Mouse (Mus musculus) bone marrow, adult 2 months (tissue): Measurements from ENCODE around the gene Gsg1. TPM values are rescaled to one million over a fixed set of nuclear protein-coding genes. Genes with fewer than 3 reads are reported as not detected.
A peak's percentile ranks its signal among the peaks of the same experiment; 100 is the strongest.

Experiments
- H3K27ac ChIP-seq: fragments of 200-500 bp; 2 replicates; pipeline ENCODE4 v1.5.1; 2012; ENCODE audit warnings: low read depth, mild to moderate bottlenecking, control low read depth, inconsistent platforms, low read length; ENCODE audit not compliant: control insufficient read depth, poor library complexity, insufficient read depth
- H3K4me1 ChIP-seq: fragments of 200-500 bp; 2 replicates; pipeline ENCODE4 v1.6.1; 2011; ENCODE audit warnings: low read length; ENCODE audit not compliant: control insufficient read depth, insufficient read depth
- H3K4me3 ChIP-seq: fragments of 200-500 bp; replicated peaks from 2 replicates; pipeline ENCODE3; 2011; ENCODE audit warnings: mild to moderate bottlenecking, low read depth, low read length, control low read depth; ENCODE audit not compliant: control insufficient read depth
- CTCF ChIP-seq: fragments of 200-500 bp; IDR thresholded peaks from 2 replicates; pipeline ENCODE4 v1.5.1; 2011; ENCODE audit warnings: low read length, control low read depth; ENCODE audit not compliant: control insufficient read depth, insufficient read depth
- POLR2A ChIP-seq: fragments of 200-500 bp; IDR thresholded peaks from 2 replicates; pipeline ENCODE4 v1.6.1; 2011; ENCODE audit warnings: low read depth, mild to moderate bottlenecking, control low read depth, low read length, borderline replicate concordance; ENCODE audit not compliant: control insufficient read depth
- WGBS: fragments of 180-500 bp; shearing (Covaris S2); methylation state at CpG from one replicate; pipeline ENCODE4 v1.1.7; 2018; 5-methylcytosine and 5-hydroxymethylcytosine counted together
- polyA plus RNA-seq: library from polyadenylated mRNA; stranded (reverse); fragments of >200 nt; gene quantifications from 2 replicates; pipeline ENCODE4 v1.2.4, GENCODE M21; 2011; ENCODE audit warnings: low replicate concordance; ENCODE audit not compliant: missing spikeins, insufficient read depth, insufficient read length

The Gsg1 gene
- polyA plus RNA-seq, 1 experiment: not detected

DNA sequence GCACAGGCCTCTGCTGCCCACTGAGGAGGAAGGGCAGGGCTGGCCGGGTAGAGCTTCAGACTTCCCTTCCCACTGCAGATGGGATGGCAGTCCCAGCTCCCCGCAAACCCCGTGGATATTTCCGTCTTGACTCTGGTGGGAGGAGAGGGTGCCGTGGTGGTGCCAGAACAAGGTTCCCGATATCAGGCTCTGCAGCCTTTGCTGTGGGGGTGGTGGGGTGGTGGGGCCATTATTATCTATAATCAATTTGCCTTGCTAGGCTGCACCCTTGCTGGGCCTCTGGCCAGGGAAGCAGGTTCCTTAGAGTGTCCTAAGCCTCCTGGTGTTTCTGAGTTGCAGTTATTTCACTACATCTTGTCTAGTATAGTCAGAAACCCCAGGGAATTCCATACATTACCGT lies 43.0 kb downstream of the Gsg1 start:
- Histone ChIP-seq H3K4me1 (no peaks in the 10 kb centered on the region), H3K27ac (no peak overlapping the region), H3K4me3 (no peak overlapping the region)
- 83% methylated on average over 7 of the region's 7 CpGs for WGBS
- TF ChIP-seq CTCF (no peak), POLR2A (no peak)

DNA sequence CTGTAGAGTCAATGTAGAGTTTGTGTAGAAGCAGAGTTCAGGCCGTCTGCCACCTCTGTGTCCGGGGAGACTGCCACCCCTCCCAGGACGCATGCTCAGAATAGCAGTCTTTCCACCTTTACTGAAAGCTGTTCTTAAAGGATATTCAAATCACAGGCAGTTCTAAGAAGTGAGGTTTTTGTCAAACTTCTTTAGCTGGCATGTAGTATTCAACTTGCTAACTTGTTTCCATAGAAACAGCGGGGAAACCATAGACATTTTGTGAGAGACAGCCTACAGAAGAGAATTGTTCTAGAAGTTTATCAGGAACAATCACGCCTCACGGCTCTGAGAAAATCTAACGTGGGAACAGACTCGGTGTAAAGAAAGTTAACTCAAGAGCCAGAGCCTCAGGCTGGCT lies 47.2 kb downstream of the Gsg1 start:
- WGBS: 84% methylated on average over 8 of the region's 8 CpGs
- no peak overlapping the region for H3K4me3 ChIP-seq
- H3K4me1 ChIP-seq: no peaks in the 10 kb centered on the region; the same call in 1 of the 2 replicates
- no peak for TF ChIP-seq POLR2A
- no peak overlapping the region for H3K27ac ChIP-seq

DNA sequence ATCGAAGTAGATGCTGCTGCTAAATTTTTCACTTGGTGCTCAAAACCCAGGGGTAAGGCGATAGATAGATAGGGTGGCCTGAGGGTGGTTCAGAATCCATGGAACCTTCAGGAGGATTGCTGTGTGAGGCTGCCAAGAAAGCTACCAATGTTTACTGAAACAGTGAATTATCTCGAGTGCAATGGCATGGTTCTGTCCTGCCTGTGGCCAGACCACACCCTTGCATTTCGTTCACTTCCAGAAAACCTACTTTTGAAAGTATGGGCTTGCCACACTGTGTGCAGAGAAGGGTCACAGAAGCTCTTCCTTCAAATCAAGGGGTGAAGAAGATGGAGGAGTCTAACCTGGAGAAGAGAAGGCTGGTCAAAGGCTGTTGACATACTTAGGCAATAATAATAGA lies 48.3 kb downstream of the Gsg1 start:
- Histone ChIP-seq H3K27ac (peak overlapping the region; percentile 30; the same call in 1 of the 2 replicates), H3K4me3 (no peak overlapping the region), H3K4me1 (no peaks in the 10 kb centered on the region; the same call in 1 of the 2 replicates)
- 57% methylated on average over 4 of the region's 4 CpGs for WGBS
- TF ChIP-seq POLR2A (no peak), CTCF (no peak)

DNA sequence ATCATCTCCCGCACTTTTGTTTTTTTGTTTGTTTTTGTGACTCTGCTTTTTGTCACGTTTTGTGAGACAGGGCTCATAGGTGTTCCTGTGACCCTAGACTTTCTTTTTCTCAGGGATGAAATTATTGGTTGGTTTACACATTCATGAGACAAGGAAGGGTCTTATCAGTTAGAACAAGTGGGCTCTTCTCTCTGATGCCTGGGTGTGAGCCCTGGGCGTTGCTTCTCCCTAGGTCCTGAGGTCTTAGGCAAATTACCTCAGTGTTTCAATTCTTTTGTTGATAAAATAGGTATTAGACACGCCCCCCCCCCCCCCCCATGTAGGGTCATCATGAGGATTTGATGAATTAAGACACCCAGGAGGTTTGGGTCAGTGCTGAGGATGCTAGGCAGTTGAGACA lies 49.3 kb downstream of the Gsg1 start:
- WGBS: 68% methylated on average over 4 of the region's 4 CpGs
- H3K4me1 ChIP-seq: no peaks in the 10 kb centered on the region; the same call in 1 of the 2 replicates
- H3K4me3 ChIP-seq: no peak overlapping the region
- H3K27ac ChIP-seq: no peak overlapping the region; the same call in 1 of the 2 replicates
- TF ChIP-seq POLR2A (no peak), CTCF (no peak)

DNA sequence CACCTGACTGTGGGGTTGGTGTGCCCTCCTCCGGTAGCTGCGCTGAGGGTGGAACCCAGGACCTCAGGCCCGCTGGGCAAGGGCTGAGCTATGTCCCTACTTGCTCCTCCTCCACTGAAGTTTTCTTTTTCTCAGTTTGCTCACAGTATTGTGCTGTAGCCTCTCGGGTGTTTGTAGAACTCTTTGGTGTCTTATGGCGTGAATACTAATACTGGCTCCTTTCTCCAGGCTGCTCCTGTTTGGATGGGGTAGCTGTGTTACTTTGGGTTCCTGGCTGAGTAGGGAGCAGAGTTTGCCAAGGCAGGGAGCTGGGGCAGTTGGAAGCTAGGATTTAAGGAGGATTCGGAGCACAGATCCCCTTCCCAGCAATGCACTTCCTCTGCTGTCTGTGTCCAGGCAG lies 50.4 kb downstream of the Gsg1 start:
- H3K4me1 ChIP-seq: no peaks in the 10 kb centered on the region; the same call in 1 of the 2 replicates
- TF ChIP-seq POLR2A: no peak
- TF ChIP-seq CTCF: no peak
- 85% methylated on average over 6 of the region's 6 CpGs for WGBS
- no peak overlapping the region for H3K27ac ChIP-seq
- H3K4me3 ChIP-seq: no peak overlapping the region

DNA sequence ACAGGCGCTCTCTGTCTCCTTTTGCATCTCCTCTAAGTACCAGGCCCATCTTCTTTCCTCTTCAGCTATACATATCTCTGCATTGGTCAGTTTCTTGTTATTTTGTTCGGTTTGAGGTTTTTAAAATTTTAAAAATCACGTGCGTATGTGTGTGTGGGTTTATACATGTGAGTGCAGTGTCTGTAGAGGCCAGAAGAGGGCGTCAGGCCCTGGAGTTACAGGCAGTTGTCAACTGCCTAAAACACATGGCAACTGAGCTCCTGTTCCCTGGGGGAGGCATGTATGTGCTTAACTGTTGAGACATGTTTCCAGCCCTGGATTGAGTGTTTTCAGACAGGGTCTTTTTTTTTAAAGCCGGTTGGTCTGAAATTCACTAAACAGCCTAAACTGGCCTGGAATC lies 51.5 kb downstream of the Gsg1 start:
- Histone ChIP-seq H3K4me1 (no peaks in the 10 kb centered on the region; the same call in 1 of the 2 replicates), H3K27ac (no peak overlapping the region), H3K4me3 (no peak overlapping the region)
- TF ChIP-seq CTCF: peak; percentile 21; the same call in 1 of the 2 replicates
- no peak for TF ChIP-seq POLR2A
- WGBS: 87% methylated on average over 6 of the region's 6 CpGs

DNA sequence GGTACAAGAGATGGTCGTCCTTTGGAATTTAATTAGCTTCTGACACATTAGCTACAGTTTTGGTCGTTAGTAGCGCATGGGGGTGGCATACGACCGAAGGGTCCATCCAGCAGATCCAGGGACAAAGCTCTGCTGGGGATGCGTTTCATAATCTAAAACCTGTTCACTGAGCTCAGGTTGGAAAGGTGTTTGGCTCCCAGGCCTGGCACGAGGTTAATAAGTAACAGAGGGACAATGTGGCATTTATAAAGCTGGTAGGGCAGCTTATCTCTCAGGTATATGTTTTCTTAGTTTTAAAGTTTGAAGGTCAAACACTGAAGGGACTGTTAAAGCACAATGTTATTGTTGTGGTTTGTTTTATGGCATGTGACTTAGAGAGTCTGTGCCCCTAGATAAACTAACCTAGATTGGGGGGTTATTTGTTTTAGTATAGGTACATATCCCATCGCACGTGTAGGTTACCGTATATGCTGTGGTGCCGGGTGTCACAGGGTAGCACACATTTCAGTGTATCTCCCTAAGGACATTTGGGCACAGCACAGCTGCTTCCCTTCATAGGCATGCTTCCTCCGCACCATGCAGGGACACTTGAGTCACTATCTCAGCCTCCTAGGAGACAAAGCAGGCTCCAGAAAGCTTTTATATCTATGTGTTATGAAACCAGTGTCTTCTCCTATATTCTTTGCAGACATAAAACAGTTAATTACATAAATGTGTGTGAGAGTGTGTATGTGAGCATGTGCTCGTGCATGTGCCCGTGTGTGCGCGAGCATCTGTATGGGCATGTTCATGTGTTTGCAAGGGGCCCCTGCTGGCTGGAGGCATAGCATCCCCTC lies 53.8 kb downstream of the Gsg1 start:
- TF ChIP-seq POLR2A: no peak
- TF ChIP-seq CTCF: no peak
- WGBS: 81% methylated on average over 16 of the region's 16 CpGs
- Histone ChIP-seq H3K4me1 (no peaks in the 10 kb centered on the region), H3K27ac (no peak overlapping the region), H3K4me3 (peak overlapping the region; percentile 24)

DNA sequence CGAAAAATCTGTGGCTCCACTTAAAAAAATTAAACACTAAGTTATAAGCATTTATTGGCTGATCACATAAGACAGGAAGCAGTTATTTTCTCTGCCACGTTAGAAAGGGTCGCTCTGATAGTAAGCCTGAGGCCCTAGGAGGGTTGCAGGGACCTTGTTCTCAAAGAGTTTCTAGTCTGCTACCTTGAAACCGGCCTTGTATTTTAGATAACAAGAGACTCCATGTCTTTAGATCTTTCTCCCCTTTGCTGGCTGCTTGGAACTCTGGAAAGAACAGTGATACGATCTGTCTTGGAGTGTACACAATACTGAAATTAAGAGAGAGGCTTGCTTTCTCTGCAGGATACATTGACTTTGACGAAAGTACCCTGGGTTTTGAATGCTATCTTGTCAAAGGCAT lies 55.4 kb downstream of the Gsg1 start:
- Histone ChIP-seq H3K27ac (no peak overlapping the region), H3K4me1 (no peaks in the 10 kb centered on the region), H3K4me3 (peak overlapping the region; percentile 76)
- 28% methylated on average over 6 of the region's 6 CpGs for WGBS
- TF ChIP-seq CTCF: no peak
- TF ChIP-seq POLR2A: no peak

DNA sequence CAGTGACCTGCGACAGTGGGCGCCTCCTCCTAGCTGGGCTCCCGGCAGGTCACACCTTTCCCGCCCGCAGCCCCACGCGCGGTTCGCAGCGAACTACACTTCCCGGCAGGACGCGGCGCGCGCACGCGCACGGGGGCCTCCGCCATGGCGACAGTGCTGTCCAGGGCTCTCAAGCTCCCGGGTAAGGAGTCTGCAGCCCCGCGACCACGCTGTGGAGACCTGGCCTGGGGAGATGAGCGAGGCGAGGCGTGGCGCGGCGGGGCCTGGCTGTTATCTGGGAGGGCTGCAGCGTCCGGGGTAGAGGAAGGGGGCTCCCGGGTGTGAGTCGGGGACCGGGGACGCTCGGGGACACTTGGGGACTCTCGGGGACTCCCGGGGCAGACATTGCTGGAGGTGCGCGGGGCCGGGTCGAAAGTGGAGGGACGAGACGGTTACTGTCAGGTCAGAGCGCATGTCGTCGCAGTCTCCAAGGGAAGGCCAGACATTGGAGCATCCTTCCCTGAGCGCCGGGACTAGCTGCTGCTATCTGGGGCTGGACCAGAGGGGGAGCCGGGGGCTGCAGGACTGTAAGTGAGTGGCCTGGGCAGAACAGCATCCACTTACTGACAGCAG lies 56.1 kb downstream of the Gsg1 start, which contains the start of the genes Fam234b and Hebp1:
Fam234b (plus strand) TSS at position 57 of the 612 bp plus-strand sequence.
Hebp1 (minus strand) TSS at position 102 of the 612 bp plus-strand sequence.
- Histone ChIP-seq H3K4me3 (peak within 1 kb of the TSS; percentile 76), H3K27ac (peak within 1 kb of the TSS; percentile 86), H3K4me1 (no peaks in the 10 kb centered on the region)
- TF ChIP-seq POLR2A (peak; percentile 73; the same call in 1 of the 2 replicates), CTCF (no peak)
- WGBS: under 1% methylated on average over 52 of the region's 52 CpGs
